Mouse (Mus musculus): ENCODE measurements around the gene Eif6. TPM values are rescaled to one million over a fixed set of nuclear protein-coding genes. Genes with fewer than 3 reads are reported as not detected.

Gene Eif6
- polyA plus RNA-seq, 1 experiment from 2014 or later = 251 TPM

DNA sequence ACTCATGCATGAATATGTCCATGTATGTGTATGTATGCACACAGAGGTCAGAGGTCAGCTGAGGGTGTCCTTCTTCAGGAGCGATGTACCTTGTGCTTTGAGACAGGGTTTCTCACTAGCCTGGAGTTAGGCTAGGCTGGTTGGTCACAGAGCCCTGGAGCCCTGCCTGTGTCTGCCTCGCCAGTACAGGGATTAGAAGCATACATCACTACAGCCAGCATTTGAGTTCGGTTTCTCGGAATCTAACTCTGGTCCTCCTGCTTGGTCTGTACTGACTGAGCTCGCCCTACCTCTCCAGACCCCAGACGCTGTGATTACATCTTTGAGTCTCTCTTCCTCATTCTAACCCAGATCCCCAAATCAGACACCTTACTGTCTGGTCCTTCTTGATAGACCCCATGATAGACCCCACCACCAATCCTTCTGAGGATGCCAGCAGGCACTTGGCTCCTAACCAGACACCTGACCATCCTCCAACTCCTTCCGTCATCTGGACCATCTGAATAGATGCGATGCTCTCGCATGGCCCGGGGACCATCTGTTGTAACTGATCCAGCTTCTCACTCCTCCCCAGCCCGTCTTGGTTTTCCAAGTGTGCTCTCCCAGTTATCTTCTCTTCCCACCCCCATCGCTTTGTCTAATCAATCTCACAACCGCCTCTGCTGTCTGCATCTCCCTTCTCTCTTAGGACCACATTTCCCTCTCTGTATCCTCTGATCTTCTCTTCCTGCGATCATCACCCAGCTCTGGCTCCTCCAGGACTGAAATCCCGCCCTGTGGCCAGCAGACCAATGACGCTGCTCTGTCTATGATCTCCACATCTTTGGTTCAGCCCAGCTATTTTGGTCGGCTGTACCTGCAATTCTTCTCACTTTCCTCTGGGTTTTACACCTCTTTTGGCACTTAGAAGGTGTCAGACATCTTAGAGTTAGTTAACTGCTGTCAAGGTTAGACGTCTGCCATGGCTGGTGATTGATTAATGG, 38.5 kb downstream of the Eif6 start:
- Histone ChIP-seq H3K27me3 (replicated peaks; ENCODE audit: control insufficient read depth, insufficient read depth, low read length) (no peaks in the 10 kb centered on the region), H3K36me3 (ENCODE audit: control insufficient read depth, insufficient read depth, low read length) (no peaks in the 10 kb centered on the region), H3K4me3 (ENCODE audit: low read depth, low read length) (no peak overlapping the region), H3K27ac (ENCODE audit: low read depth) (no peak overlapping the region), H3K4me1 (replicated peaks; ENCODE audit: control insufficient read depth, insufficient read depth, low read length) (no peaks in the 10 kb centered on the region), H3K9me3 (ENCODE audit: control insufficient read depth, low read length) (no peaks in the 10 kb centered on the region), H3K4me2 (ENCODE audit: low read length) (no peak overlapping the region), H3K9ac (ENCODE audit: low read length) (no peak overlapping the region)
- WGBS = 64% methylated on average over 18 of the region's 18 CpGs
- ATAC-seq (replicated peaks; ENCODE audit: low FRiP score, low TSS enrichment, low read depth) (no peak), DNase-seq (ENCODE audit: low spot score) (no peak)

GRCm38 (mm10) chr2:155786905-155787304, 39.8 kb downstream of the Eif6 start:
- DNase-seq (ENCODE audit: low spot score) (no peak), ATAC-seq (replicated peaks; ENCODE audit: low FRiP score, low TSS enrichment, low read depth) (no peak)
- Histone ChIP-seq H3K4me2 (ENCODE audit: low read length) (no peak overlapping the region), H3K9me3 (ENCODE audit: control insufficient read depth, low read length) (no peaks in the 10 kb centered on the region), H3K4me3 (ENCODE audit: low read depth, low read length) (no peak overlapping the region), H3K4me1 (replicated peaks; ENCODE audit: control insufficient read depth, insufficient read depth, low read length) (no peaks in the 10 kb centered on the region), H3K27ac (ENCODE audit: low read depth) (no peak overlapping the region), H3K9ac (ENCODE audit: low read length) (no peak overlapping the region), H3K36me3 (ENCODE audit: control insufficient read depth, insufficient read depth, low read length) (no peaks in the 10 kb centered on the region), H3K27me3 (replicated peaks; ENCODE audit: control insufficient read depth, insufficient read depth, low read length) (no peaks in the 10 kb centered on the region)
- 67% methylated on average over 5 of the region's 5 CpGs for WGBS

GRCm38 (mm10) chr2:155784534-155784933, 42.2 kb downstream of the Eif6 start:
- Histone ChIP-seq H3K4me1 (replicated peaks; ENCODE audit: control insufficient read depth, insufficient read depth, low read length) (no peaks in the 10 kb centered on the region), H3K4me3 (ENCODE audit: low read depth, low read length) (no peak overlapping the region), H3K27ac (ENCODE audit: low read depth) (no peak overlapping the region), H3K4me2 (ENCODE audit: low read length) (no peak overlapping the region), H3K9me3 (ENCODE audit: control insufficient read depth, low read length) (no peaks in the 10 kb centered on the region), H3K9ac (ENCODE audit: low read length) (no peak overlapping the region), H3K36me3 (ENCODE audit: control insufficient read depth, insufficient read depth, low read length) (no peaks in the 10 kb centered on the region), H3K27me3 (replicated peaks; ENCODE audit: control insufficient read depth, insufficient read depth, low read length) (0 out of 2 replicates have a peak, but pooled peaks cover 2% of the 10 kb centered on the region)
- WGBS = 74% methylated on average over 6 of the region's 6 CpGs
- ATAC-seq (replicated peaks; ENCODE audit: low FRiP score, low TSS enrichment, low read depth) (no peak), DNase-seq (ENCODE audit: low spot score) (no peak)

- WGBS = 83% methylated on average over 3 of the region's 3 CpGs
- no peak overlapping the region for H3K4me3 ChIP-seq (ENCODE audit: low read depth, low read length)
- no peak overlapping the region for H3K27ac ChIP-seq (ENCODE audit: low read depth)
- no peak overlapping the region for H3K9ac ChIP-seq (ENCODE audit: low read length)
- peaks cover 8% of the 10 kb centered on the region; the same call in 1 of the 2 replicates for H3K4me1 ChIP-seq (replicated peaks; ENCODE audit: control insufficient read depth, insufficient read depth, low read length)
- H3K36me3 ChIP-seq (ENCODE audit: control insufficient read depth, insufficient read depth, low read length) = no peaks in the 10 kb centered on the region
- ATAC-seq (replicated peaks; ENCODE audit: low FRiP score, low TSS enrichment, low read depth) = no peak
- peaks cover 31% of the 10 kb centered on the region for H3K27me3 ChIP-seq (replicated peaks; ENCODE audit: control insufficient read depth, insufficient read depth, low read length)
- no peak overlapping the region for H3K4me2 ChIP-seq (ENCODE audit: low read length)
- no peaks in the 10 kb centered on the region for H3K9me3 ChIP-seq (ENCODE audit: control insufficient read depth, low read length)
- DNase-seq (ENCODE audit: low spot score) = no peak
Observed at GRCm38 (mm10) chr2:155779506-155779905, 47.2 kb downstream of the Eif6 start.

GRCm38 (mm10) chr2:155779066-155779465, 47.7 kb downstream of the Eif6 start:
- Histone ChIP-seq H3K4me3 (ENCODE audit: low read depth, low read length) (no peak overlapping the region), H3K27me3 (replicated peaks; ENCODE audit: control insufficient read depth, insufficient read depth, low read length) (peaks cover 35% of the 10 kb centered on the region), H3K36me3 (ENCODE audit: control insufficient read depth, insufficient read depth, low read length) (no peaks in the 10 kb centered on the region), H3K27ac (ENCODE audit: low read depth) (no peak overlapping the region), H3K4me2 (ENCODE audit: low read length) (no peak overlapping the region), H3K9ac (ENCODE audit: low read length) (no peak overlapping the region), H3K4me1 (replicated peaks; ENCODE audit: control insufficient read depth, insufficient read depth, low read length) (peaks cover 8% of the 10 kb centered on the region; the same call in 1 of the 2 replicates), H3K9me3 (ENCODE audit: control insufficient read depth, low read length) (no peaks in the 10 kb centered on the region)
- DNase-seq (ENCODE audit: low spot score) (no peak), ATAC-seq (replicated peaks; ENCODE audit: low FRiP score, low TSS enrichment, low read depth) (no peak)
- 43% methylated on average over 7 of the region's 7 CpGs for WGBS

GRCm38 (mm10) chr2:155778004-155778403, 48.7 kb downstream of the Eif6 start:
- no peak overlapping the region for H3K9ac ChIP-seq (ENCODE audit: low read length)
- DNase-seq (ENCODE audit: low spot score) (no peak), ATAC-seq (replicated peaks; ENCODE audit: low FRiP score, low TSS enrichment, low read depth) (no peak)
- peaks cover 8% of the 10 kb centered on the region; the same call in 1 of the 2 replicates for H3K4me1 ChIP-seq (replicated peaks; ENCODE audit: control insufficient read depth, insufficient read depth, low read length)
- no peaks in the 10 kb centered on the region for H3K36me3 ChIP-seq (ENCODE audit: control insufficient read depth, insufficient read depth, low read length)
- H3K9me3 ChIP-seq (ENCODE audit: control insufficient read depth, low read length) = no peaks in the 10 kb centered on the region
- H3K27ac ChIP-seq (ENCODE audit: low read depth) = no peak overlapping the region
- H3K4me2 ChIP-seq (ENCODE audit: low read length) = no peak overlapping the region
- H3K4me3 ChIP-seq (ENCODE audit: low read depth, low read length) = no peak overlapping the region
- 68% methylated on average over 6 of the region's 6 CpGs for WGBS
- peaks cover 44% of the 10 kb centered on the region for H3K27me3 ChIP-seq (replicated peaks; ENCODE audit: control insufficient read depth, insufficient read depth, low read length)

DNA sequence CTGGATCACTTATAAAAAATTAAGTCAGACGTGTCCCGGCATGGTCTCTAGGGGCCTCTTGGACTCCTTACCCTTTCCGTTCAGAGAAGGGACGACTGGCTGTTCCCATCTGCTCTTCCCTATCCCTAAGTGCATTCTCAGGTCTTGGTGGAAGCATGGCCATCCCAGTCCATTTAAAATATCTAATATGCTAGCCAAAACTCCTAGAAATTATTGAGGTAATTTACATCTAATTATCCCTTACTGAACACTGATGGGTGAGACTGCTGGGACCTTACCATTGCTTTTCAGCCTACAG, 49.1 kb downstream of the Eif6 start:
- ATAC-seq (replicated peaks; ENCODE audit: low FRiP score, low TSS enrichment, low read depth) (no peak), DNase-seq (ENCODE audit: low spot score) (no peak)
- Histone ChIP-seq H3K9me3 (ENCODE audit: control insufficient read depth, low read length) (no peaks in the 10 kb centered on the region), H3K4me3 (ENCODE audit: low read depth, low read length) (no peak overlapping the region), H3K27me3 (replicated peaks; ENCODE audit: control insufficient read depth, insufficient read depth, low read length) (peaks cover 48% of the 10 kb centered on the region), H3K4me2 (ENCODE audit: low read length) (no peak overlapping the region), H3K4me1 (replicated peaks; ENCODE audit: control insufficient read depth, insufficient read depth, low read length) (peaks cover 8% of the 10 kb centered on the region; the same call in 1 of the 2 replicates), H3K36me3 (ENCODE audit: control insufficient read depth, insufficient read depth, low read length) (no peaks in the 10 kb centered on the region), H3K27ac (ENCODE audit: low read depth) (no peak overlapping the region), H3K9ac (ENCODE audit: low read length) (no peak overlapping the region)
- 82% methylated on average over 4 of the region's 4 CpGs for WGBS

DNA sequence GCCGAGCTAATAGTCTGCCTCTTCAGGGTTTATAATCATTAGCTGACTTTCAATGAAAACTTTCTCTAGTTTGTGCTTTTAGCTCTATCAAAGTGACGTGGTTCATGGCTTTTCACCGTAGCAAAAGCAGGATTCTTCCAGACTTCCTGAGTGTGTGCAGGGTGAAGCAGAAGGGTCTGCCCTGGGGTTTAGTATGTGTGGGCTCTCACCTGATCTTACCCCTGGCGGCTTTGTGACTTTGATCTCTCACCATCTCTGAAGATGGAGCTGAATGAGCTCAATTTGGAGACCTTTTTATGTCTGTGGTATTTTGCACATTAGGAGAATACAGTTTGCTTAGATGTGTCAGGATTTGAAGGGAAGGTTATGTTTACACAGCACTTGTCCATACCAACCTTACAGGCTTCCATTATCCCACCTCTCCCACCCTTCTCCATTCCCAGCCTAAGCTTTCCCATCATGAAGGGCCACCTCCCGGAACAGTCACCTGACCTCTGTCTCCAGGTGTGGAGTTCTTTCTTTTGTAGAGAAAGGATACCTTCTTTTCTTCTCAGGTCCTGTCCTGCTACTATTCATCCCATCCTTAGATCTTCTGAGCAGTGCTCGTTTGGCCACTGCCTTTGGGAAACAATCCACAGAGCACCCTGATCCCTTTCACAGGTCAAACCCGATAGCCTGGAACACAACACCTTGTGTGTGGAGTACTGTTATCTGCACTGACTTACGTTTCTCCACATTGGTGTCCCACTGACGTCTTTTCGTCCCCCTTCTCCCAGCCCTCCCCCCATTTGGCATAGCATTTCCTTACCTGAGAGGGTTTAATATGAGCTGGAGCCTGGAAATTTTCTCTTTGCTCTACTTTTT, 49.7 kb downstream of the Eif6 start:
- 61% methylated on average over 10 of the region's 10 CpGs for WGBS
- Histone ChIP-seq H3K36me3 (ENCODE audit: control insufficient read depth, insufficient read depth, low read length) (no peaks in the 10 kb centered on the region), H3K4me3 (ENCODE audit: low read depth, low read length) (no peak overlapping the region), H3K9ac (ENCODE audit: low read length) (no peak overlapping the region), H3K4me2 (ENCODE audit: low read length) (no peak overlapping the region), H3K27me3 (replicated peaks; ENCODE audit: control insufficient read depth, insufficient read depth, low read length) (peaks cover 53% of the 10 kb centered on the region), H3K27ac (ENCODE audit: low read depth) (no peak overlapping the region), H3K9me3 (ENCODE audit: control insufficient read depth, low read length) (no peaks in the 10 kb centered on the region), H3K4me1 (replicated peaks; ENCODE audit: control insufficient read depth, insufficient read depth, low read length) (peaks cover 8% of the 10 kb centered on the region; the same call in 1 of the 2 replicates)
- ATAC-seq (replicated peaks; ENCODE audit: low FRiP score, low TSS enrichment, low read depth) (no peak), DNase-seq (ENCODE audit: low spot score) (no peak)
